Mouse (Mus musculus) lung, embryonic 14.5 days (tissue): Measurements from ENCODE around the gene Fads1. TPM values are rescaled to one million over a fixed set of nuclear protein-coding genes. Genes with fewer than 3 reads are reported as not detected.

Source experiments
- ATAC-seq: fragments of 200-750 bp; cut with Nextera tagmentation; 2 replicates; pipeline ENCODE4 v1.8.0; 2017; ENCODE audit warnings: mild to moderate bottlenecking, moderate TSS enrichment, moderate library complexity; ENCODE audit not compliant: insufficient read depth
- DNase-seq: peaks from one replicate; pipeline ENCODE4 v3.0.0-alpha.2; 2015
- H3K27ac ChIP-seq: fragments of 300-500 bp; sonication (generic); 2 replicates; pipeline ENCODE4 v1.5.1; 2014; ENCODE audit warnings: low read depth, mild to moderate bottlenecking, moderate library complexity
- H3K27me3 ChIP-seq: fragments of 300-500 bp; sonication (generic); 2 replicates; pipeline ENCODE4 v1.6.1; 2014; ENCODE audit warnings: low read length, control low read depth; ENCODE audit not compliant: insufficient read depth
- H3K36me3 ChIP-seq: fragments of 300-500 bp; sonication (generic); 2 replicates; pipeline ENCODE4 v1.6.1; 2014; ENCODE audit warnings: control low read depth; ENCODE audit not compliant: insufficient read depth
- H3K4me1 ChIP-seq: fragments of 300-500 bp; sonication (generic); 2 replicates; pipeline ENCODE4 v1.6.1; 2014; ENCODE audit warnings: antibody characterized with exemption, control low read depth; ENCODE audit not compliant: insufficient read depth
- H3K4me2 ChIP-seq: fragments of 300-500 bp; sonication (generic); 2 replicates; pipeline ENCODE4 v1.6.1; 2014; ENCODE audit warnings: mild to moderate bottlenecking
- H3K4me3 ChIP-seq: fragments of 300-500 bp; sonication (generic); 2 replicates; pipeline ENCODE4 v1.5.1; 2014; ENCODE audit warnings: low read depth, low read length
- H3K9ac ChIP-seq: fragments of 300-500 bp; sonication (generic); 2 replicates; pipeline ENCODE4 v1.6.1; 2014
- H3K9me3 ChIP-seq: fragments of 300-500 bp; sonication (generic); 2 replicates; pipeline ENCODE4 v1.6.1; 2016; ENCODE audit warnings: low read depth, low read length, control low read depth
- CTCF ChIP-seq: IDR thresholded peaks from 2 replicates; pipeline ENCODE4 v1.5.1; 2016; ENCODE audit warnings: antibody characterized with exemption, low read depth
- WGBS: fragments of 180-500 bp; shearing (Covaris S2); extraction: QIAGEN DNeasy Blood & Tissue Kit; methylation state at CpG from one replicate; pipeline ENCODE4 v1.1.7; 2014; 5-methylcytosine and 5-hydroxymethylcytosine counted together
- microRNA-seq: library from miRNA; unstranded; fragments of <30 nt; microRNA quantifications from one replicate; pipeline ENCODE4, GENCODE M21; 2016; ENCODE audit warnings: borderline number of aligned reads
- polyA plus RNA-seq: library from polyadenylated mRNA; unstranded; fragments of >200 nt; fragmentation: Nextera tagmentation; extraction: Ambion mirVana; gene quantifications from 2 replicates; pipeline ENCODE4 v1.2.1, GENCODE M21; 2014

Gene Fads1
- polyA plus RNA-seq, 1 experiment from 2014 or later: 117 TPM

GRCm38 (mm10) chr19:10244183-10244582 lies 61.5 kb downstream of the Fads1 start:
- Histone ChIP-seq H3K9me3 (no peaks in the 10 kb centered on the region), H3K9ac (no peak overlapping the region), H3K4me2 (no peak overlapping the region), H3K36me3 (no peaks in the 10 kb centered on the region), H3K27me3 (no peaks in the 10 kb centered on the region), H3K4me1 (peaks cover 27% of the 10 kb centered on the region), H3K27ac (no peak overlapping the region), H3K4me3 (no peak overlapping the region)
- 6% methylated on average over 3 of the region's 3 CpGs for WGBS
- ATAC-seq (no peak), DNase-seq (peak; percentile 79)
- peak; percentile 72 for TF ChIP-seq CTCF

Small RNAs within 50 kb of the gene (microRNA-seq; reads per million reads assigned to microRNA genes)
- gene Mir6993: not detected

Other genes with a start within 250 kb of the Fads1 start
- gene Fth1, start 202.3 kb upstream of the Fads1 start, polyA plus RNA-seq: 1,651 and 1,692 TPM in 2 replicates
- gene Best1, start 181.3 kb upstream of the Fads1 start, polyA plus RNA-seq: 1.0 and 1.4 TPM in 2 replicates
- 30.9 and 34.0 TPM in 2 replicates for gene Rab3il1, start 181.2 kb upstream of the Fads1 start, polyA plus RNA-seq
- 31.1 and 38.8 TPM in 2 replicates for gene Fads3, start 141.3 kb upstream of the Fads1 start, polyA plus RNA-seq
- 38.3 and 40.5 TPM in 2 replicates for gene Fads2, start 81.1 kb upstream of the Fads1 start, polyA plus RNA-seq
- 449 and 486 TPM in 2 replicates for gene Tmem258, start 21.1 kb downstream of the Fads1 start, polyA plus RNA-seq
- gene Fen1, start 21.3 kb downstream of the Fads1 start, polyA plus RNA-seq: 113 and 114 TPM in 2 replicates
- 14.1 TPM in 2 replicates for gene Myrf, start 57.9 kb downstream of the Fads1 start, polyA plus RNA-seq
- gene Dagla, start 122.0 kb downstream of the Fads1 start, polyA plus RNA-seq: 2.5 and 3.4 TPM in 2 replicates
- gene Syt7, start 206.2 kb downstream of the Fads1 start, polyA plus RNA-seq: 3.3 and 4.7 TPM in 2 replicates